Mouse (Mus musculus) mature B cell (primary cell): Measurements from ENCODE around the gene Ptgdr.
"Not testable (repeated sequence)": the region's sequence is repeated elsewhere in the genome, so short reads cannot be mapped to it uniquely, and the experiment has no call there.

Experiments
- in situ Hi-C: fragments of 300-500 bp; cut with MboI; formaldehyde crosslinking; loops from 2 replicates; pipeline ENCODE4 v1.14.3; 2019

Gene Ptgdr

GRCm38 (mm10) chr14:44813152-44813551, 46.0 kb downstream of the Ptgdr start:
- in situ Hi-C loops = not testable (repeated sequence)
